Mouse (Mus musculus): ENCODE results near the gene Slu7.

The Slu7 gene

GRCm38 (mm10) chr11:43484057-43484456, 50.5 kb downstream of the Slu7 start:
- DNase-seq (ENCODE audit: low spot score in 2 of 2): no peak

DNA sequence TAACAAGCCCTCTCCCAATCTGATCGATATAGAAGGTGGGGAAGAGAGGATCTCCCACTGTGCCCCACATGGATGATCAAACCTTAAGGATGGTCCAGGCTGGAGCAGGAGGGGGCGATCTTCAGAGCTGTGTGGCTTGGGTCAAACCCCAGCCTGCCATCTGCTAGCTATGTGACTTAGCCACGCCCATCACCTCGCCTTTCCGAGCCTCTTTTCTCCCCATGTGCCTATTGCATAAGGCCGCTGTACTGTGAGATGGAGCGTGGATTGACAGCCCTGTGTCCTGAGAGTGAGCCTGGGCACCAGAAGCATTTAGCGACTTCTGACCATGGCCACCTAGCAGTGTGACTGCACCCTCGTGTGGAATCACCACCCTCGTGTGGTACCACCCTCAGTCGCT, 51.1 kb downstream of the Slu7 start:
- DNase-seq (ENCODE audit: low spot score in 2 of 2): no peak

- no peak for DNase-seq (ENCODE audit: low spot score in 2 of 2)
These were observed 52.3 kb downstream of the Slu7 start for GRCm38 (mm10) chr11:43485855-43486254.

GRCm38 (mm10) chr11:43492663-43493062, 59.1 kb downstream of the Slu7 start:
- peak; percentile 16 to 41 for DNase-seq (ENCODE audit: low spot score in 2 of 2)

- peak; percentile 39 to 40 for DNase-seq (ENCODE audit: low spot score in 2 of 2)
These were observed 60.4 kb downstream of the Slu7 start for GRCm38 (mm10) chr11:43493815-43494409.

DNA sequence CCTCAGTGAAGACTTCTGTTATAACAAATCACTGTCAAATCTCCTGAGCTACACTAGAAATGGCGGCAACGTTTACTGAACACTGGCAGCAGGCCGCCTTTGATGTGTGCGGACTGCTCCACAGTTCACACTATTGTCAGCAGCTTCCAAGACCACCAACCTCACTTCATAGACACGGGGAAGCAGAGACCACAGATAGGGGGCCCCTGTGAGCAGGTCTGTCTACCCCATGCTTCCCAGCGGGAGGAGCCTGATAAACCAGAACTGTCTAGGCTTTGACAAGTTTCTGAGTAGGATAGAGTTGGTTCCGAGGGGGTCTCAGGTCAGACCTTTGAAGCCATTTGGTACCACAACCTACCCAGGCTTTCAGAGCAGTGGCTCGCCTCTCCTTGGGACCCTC, 61.5 kb downstream of the Slu7 start:
- no peak for DNase-seq (ENCODE audit: low spot score in 2 of 2)

DNA sequence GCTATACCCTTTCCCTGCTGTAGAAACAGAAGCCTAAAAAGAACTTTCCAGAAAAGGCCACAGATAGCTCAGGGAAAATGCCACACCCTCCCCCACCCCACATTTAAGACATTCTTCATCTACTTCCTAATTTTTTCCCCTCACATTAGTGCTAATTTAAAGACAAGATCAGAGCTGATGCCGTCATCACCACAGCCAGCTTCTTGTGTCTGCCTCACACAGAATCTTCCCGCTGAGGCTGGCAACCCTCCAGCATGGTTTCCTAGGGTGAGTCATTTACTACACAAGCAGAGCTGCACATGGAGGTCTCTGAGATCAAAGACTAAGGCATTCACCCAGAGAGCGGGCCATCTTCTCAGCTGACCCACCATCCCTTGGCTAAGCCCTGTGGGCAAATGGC, 62.0 kb downstream of the Slu7 start:
- DNase-seq (ENCODE audit: low spot score in 2 of 2): peak; percentile 28 to 38

Data from right cerebral cortex, postnatal 36 days (tissue).